Mouse (Mus musculus): Measurements from ENCODE around the gene 4933400A11Rik. TPM values are rescaled to one million over a fixed set of nuclear protein-coding genes. Genes with fewer than 3 reads are reported as not detected.

4933400A11Rik gene
- total RNA-seq (2021), result not detected
- long read RNA-seq, experiment 1, result 0 reads
- long read RNA-seq, experiment 2, result 0 reads

GRCm38 (mm10) chrX:169779535-169779934, at the start of gene 4933400A11Rik:
Gene 4933400A11Rik (minus strand): TSS chrX:169779635.
- DNase-seq (ENCODE audit: low spot score in 2 of 2), result no peak

- no peak for DNase-seq (ENCODE audit: low spot score in 2 of 2)
Observed at GRCm38 (mm10) chrX:169828136-169828535, 48.7 kb upstream of the 4933400A11Rik start.

- no peak for DNase-seq (ENCODE audit: low spot score in 2 of 2)
Observed at GRCm38 (mm10) chrX:169827720-169828119, 48.3 kb upstream of the 4933400A11Rik start.

GRCm38 (mm10) chrX:169826947-169827346, 47.5 kb upstream of the 4933400A11Rik start:
- DNase-seq (ENCODE audit: low spot score in 2 of 2), result peak; percentile 18 to 36

- no peak for DNase-seq (ENCODE audit: low spot score in 2 of 2)
Observed at GRCm38 (mm10) chrX:169813673-169814072, 34.2 kb upstream of the 4933400A11Rik start.

- no peak for DNase-seq (ENCODE audit: low spot score in 2 of 2)
Observed at GRCm38 (mm10) chrX:169811783-169812182, 32.3 kb upstream of the 4933400A11Rik start.

GRCm38 (mm10) chrX:169811318-169811717, 31.9 kb upstream of the 4933400A11Rik start:
- DNase-seq (ENCODE audit: low spot score in 2 of 2), result no peak

- DNase-seq (ENCODE audit: low spot score in 2 of 2), result no peak
Observed at GRCm38 (mm10) chrX:169807744-169808143, 28.3 kb upstream of the 4933400A11Rik start.

- DNase-seq (ENCODE audit: low spot score in 2 of 2), result no peak
Observed at GRCm38 (mm10) chrX:169805791-169806190, 26.4 kb upstream of the 4933400A11Rik start.

GRCm38 (mm10) chrX:169800238-169800637, 20.8 kb upstream of the 4933400A11Rik start:
- no peak for DNase-seq (ENCODE audit: low spot score in 2 of 2)

- peak in 1 of 2 experiments; percentile 41 for DNase-seq (ENCODE audit: low spot score in 2 of 2)
Observed at GRCm38 (mm10) chrX:169798987-169799680, 19.7 kb upstream of the 4933400A11Rik start.

GRCm38 (mm10) chrX:169797148-169797547, 17.7 kb upstream of the 4933400A11Rik start:
- DNase-seq (ENCODE audit: low spot score in 2 of 2), result no peak

- DNase-seq (ENCODE audit: low spot score in 2 of 2), result no peak
Observed at GRCm38 (mm10) chrX:169794831-169795311, 15.4 kb upstream of the 4933400A11Rik start.

- no peak for DNase-seq (ENCODE audit: low spot score in 2 of 2)
Observed at GRCm38 (mm10) chrX:169794421-169794820, 15.0 kb upstream of the 4933400A11Rik start.

- no peak for DNase-seq (ENCODE audit: low spot score in 2 of 2)
Observed at GRCm38 (mm10) chrX:169792879-169793278, 13.4 kb upstream of the 4933400A11Rik start.

GRCm38 (mm10) chrX:169789702-169790101, 10.3 kb upstream of the 4933400A11Rik start:
- DNase-seq (ENCODE audit: low spot score in 2 of 2), result no peak

- DNase-seq (ENCODE audit: low spot score in 2 of 2), result no peak
Observed at GRCm38 (mm10) chrX:169758001-169758400, 21.4 kb downstream of the 4933400A11Rik start.

GRCm38 (mm10) chrX:169735387-169735969, 44.0 kb downstream of the 4933400A11Rik start:
- DNase-seq (ENCODE audit: low spot score in 2 of 2), result no peak

Measured in left cerebral cortex, adult 18-20 months (tissue).